Mouse (Mus musculus): Measurements from ENCODE around the gene Rnf41. TPM values are rescaled to one million over a fixed set of nuclear protein-coding genes. Genes with fewer than 3 reads are reported as not detected.

Gene Rnf41
- polyA plus RNA-seq, 1 experiment from 2014 or later, result 35.6 TPM

DNA sequence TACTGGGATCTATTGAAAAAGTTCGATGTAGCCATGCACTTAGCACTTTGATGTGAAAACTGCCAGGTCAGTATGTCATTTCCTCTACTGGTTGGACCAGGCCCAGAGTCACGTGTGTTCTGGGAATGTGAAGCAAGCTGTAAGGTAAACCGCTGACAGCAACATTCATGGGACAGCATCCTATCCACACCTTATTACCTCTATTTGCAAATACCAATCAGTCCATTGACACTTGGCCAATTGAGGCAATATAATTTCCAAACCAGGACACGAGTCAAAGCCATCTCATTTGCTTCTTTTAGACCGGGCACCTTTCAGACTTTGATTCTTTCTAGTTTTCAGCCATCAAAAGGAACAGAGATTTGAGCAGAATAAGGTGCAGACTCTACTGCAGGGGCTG, 17.6 kb downstream of the Rnf41 start:
- ATAC-seq (ENCODE audit: low FRiP score, low TSS enrichment), result no peak
- H3K4me2 ChIP-seq (replicated peaks; ENCODE audit: low read depth, low read length), result no peak overlapping the region
- H3K27ac ChIP-seq (ENCODE audit: low read depth, low read length), result no peak overlapping the region
- 0 out of 2 replicates have a peak, but pooled peaks cover 3% of the 10 kb centered on the region for H3K4me1 ChIP-seq (ENCODE audit: control insufficient read depth, insufficient read depth, low read length)
- H3K9me3 ChIP-seq (ENCODE audit: control insufficient read depth, low read length), result no peaks in the 10 kb centered on the region
- H3K4me3 ChIP-seq (ENCODE audit: low read length), result no peak overlapping the region
- no peaks in the 10 kb centered on the region for H3K27me3 ChIP-seq (ENCODE audit: control insufficient read depth, insufficient read depth, low read length)
- peaks cover 43% of the 10 kb centered on the region for H3K36me3 ChIP-seq (ENCODE audit: control insufficient read depth, insufficient read depth, low read length)
- H3K9ac ChIP-seq (ENCODE audit: low read depth, low read length), result no peak overlapping the region
- WGBS, result 80% methylated on average over 5 of the region's 5 CpGs

DNA sequence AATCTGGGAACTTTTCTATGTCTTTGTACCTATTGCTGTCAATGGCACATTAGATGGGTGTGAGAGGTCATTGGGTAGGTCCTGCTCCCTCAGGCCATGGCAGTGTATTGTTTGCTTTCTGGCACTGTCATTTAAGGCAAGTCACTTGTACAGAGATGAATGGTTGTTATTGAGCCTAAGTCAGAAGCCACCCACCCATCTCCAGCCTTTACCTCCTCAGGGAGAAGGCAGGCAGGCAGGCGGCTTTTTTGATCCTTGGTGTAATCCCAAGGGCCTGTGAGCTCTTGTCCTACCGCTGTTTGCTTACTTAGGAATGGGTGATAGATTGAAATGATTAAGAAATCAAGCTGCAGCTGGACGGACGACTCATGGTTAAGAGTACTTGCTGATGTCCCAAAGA, 18.0 kb downstream of the Rnf41 start:
- peaks cover 6% of the 10 kb centered on the region for H3K4me1 ChIP-seq (ENCODE audit: control insufficient read depth, insufficient read depth, low read length)
- ATAC-seq (ENCODE audit: low FRiP score, low TSS enrichment), result no peak
- H3K9ac ChIP-seq (ENCODE audit: low read depth, low read length), result no peak overlapping the region
- H3K9me3 ChIP-seq (ENCODE audit: control insufficient read depth, low read length), result no peaks in the 10 kb centered on the region
- H3K27ac ChIP-seq (ENCODE audit: low read depth, low read length), result no peak overlapping the region
- peaks cover 40% of the 10 kb centered on the region for H3K36me3 ChIP-seq (ENCODE audit: control insufficient read depth, insufficient read depth, low read length)
- no peak overlapping the region for H3K4me2 ChIP-seq (replicated peaks; ENCODE audit: low read depth, low read length)
- H3K4me3 ChIP-seq (ENCODE audit: low read length), result no peak overlapping the region
- no peaks in the 10 kb centered on the region for H3K27me3 ChIP-seq (ENCODE audit: control insufficient read depth, insufficient read depth, low read length)
- WGBS, result 86% methylated on average over 4 of the region's 4 CpGs

DNA sequence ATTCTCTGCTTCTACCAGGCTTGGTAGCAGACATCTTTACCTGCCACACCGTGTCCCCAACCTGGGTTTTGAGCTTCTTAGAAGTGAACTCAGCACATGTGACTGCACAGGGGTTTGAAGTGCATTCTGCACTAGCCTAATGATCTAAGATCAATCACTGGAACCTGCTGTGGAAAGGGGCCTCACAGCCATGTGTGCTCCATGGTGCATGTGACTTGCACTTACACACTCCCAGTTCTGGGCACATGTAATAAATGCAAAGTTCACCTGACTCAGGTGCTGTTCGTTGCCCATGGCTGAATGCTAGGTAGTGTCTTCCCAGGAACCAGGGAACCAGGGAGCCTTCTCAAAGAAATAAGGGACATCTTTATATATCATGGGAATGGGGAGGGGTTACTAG, 22.0 kb downstream of the Rnf41 start:
- Histone ChIP-seq H3K4me1 (ENCODE audit: control insufficient read depth, insufficient read depth, low read length) (peaks cover 15% of the 10 kb centered on the region), H3K27ac (ENCODE audit: low read depth, low read length) (no peak overlapping the region), H3K4me3 (ENCODE audit: low read length) (no peak overlapping the region), H3K27me3 (ENCODE audit: control insufficient read depth, insufficient read depth, low read length) (no peaks in the 10 kb centered on the region), H3K9me3 (ENCODE audit: control insufficient read depth, low read length) (no peaks in the 10 kb centered on the region), H3K9ac (ENCODE audit: low read depth, low read length) (no peak overlapping the region), H3K36me3 (ENCODE audit: control insufficient read depth, insufficient read depth, low read length) (peaks cover 63% of the 10 kb centered on the region), H3K4me2 (replicated peaks; ENCODE audit: low read depth, low read length) (no peak overlapping the region)
- 71% methylated on average over 2 of the region's 2 CpGs for WGBS
- ATAC-seq (ENCODE audit: low FRiP score, low TSS enrichment), result no peak

DNA sequence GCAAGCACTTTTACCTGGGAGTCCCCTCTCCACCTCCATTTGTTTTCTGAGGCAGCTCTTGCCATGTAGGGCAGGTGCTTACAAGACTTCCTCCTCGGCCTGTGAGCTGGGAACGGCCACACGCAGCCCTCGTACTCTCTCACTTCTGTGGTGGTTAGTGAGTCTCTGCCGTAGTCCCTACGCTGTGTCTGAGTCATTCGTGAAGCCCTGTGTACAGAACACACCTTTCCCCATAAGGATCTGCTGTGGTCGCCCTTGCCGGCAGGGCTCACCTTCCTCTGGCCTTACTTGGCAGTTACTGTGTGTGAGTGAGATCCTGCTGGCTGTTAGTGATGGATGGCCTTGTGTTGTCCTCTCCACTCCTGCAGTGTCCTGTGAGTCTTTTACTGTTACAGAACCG, 23.2 kb downstream of the Rnf41 start:
- peaks cover 22% of the 10 kb centered on the region for H3K4me1 ChIP-seq (ENCODE audit: control insufficient read depth, insufficient read depth, low read length)
- H3K36me3 ChIP-seq (ENCODE audit: control insufficient read depth, insufficient read depth, low read length), result peaks cover 61% of the 10 kb centered on the region
- peak overlapping the region; percentile 48; the same call in 1 of the 2 replicates for H3K27ac ChIP-seq (ENCODE audit: low read depth, low read length)
- H3K9me3 ChIP-seq (ENCODE audit: control insufficient read depth, low read length), result no peaks in the 10 kb centered on the region
- H3K27me3 ChIP-seq (ENCODE audit: control insufficient read depth, insufficient read depth, low read length), result no peaks in the 10 kb centered on the region
- no peak overlapping the region for H3K9ac ChIP-seq (ENCODE audit: low read depth, low read length)
- no peak overlapping the region for H3K4me2 ChIP-seq (replicated peaks; ENCODE audit: low read depth, low read length)
- 69% methylated on average over 10 of the region's 10 CpGs for WGBS
- 0 out of 2 replicates have a peak, but pooled peaks have one; percentile 6 for ATAC-seq (ENCODE audit: low FRiP score, low TSS enrichment)
- H3K4me3 ChIP-seq (ENCODE audit: low read length), result no peak overlapping the region

DNA sequence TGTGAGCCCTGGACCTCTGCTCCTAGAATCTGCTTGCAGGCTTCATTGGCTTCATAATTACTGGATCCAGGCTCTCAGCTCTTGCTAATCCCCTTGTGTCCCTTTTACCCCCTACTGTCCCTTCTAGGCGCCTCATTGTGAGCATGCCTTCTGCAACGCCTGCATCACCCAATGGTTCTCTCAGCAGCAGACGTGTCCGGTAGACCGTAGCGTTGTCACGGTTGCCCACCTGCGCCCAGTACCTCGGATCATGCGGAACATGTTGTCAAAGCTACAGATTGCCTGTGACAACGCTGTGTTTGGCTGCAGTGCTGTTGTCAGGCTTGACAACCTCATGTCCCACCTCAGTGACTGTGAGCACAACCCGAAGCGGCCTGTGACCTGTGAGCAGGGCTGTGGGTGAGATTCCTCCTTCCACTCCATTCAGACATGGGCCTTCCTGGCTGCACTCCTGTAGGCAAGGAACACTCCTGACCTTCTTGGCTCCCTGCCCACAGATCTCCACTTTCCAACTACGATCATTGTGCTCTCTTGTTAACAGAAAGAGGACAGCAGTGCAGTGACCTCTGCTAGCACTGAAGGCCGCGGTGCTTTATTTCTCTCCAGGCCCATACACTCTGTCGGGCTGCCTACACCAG, 23.8 kb downstream of the Rnf41 start:
- Histone ChIP-seq H3K9me3 (ENCODE audit: control insufficient read depth, low read length) (no peaks in the 10 kb centered on the region), H3K36me3 (ENCODE audit: control insufficient read depth, insufficient read depth, low read length) (peaks cover 62% of the 10 kb centered on the region), H3K4me2 (replicated peaks; ENCODE audit: low read depth, low read length) (no peak overlapping the region), H3K9ac (ENCODE audit: low read depth, low read length) (no peak overlapping the region), H3K4me1 (ENCODE audit: control insufficient read depth, insufficient read depth, low read length) (peaks cover 25% of the 10 kb centered on the region), H3K4me3 (ENCODE audit: low read length) (no peak overlapping the region), H3K27me3 (ENCODE audit: control insufficient read depth, insufficient read depth, low read length) (no peaks in the 10 kb centered on the region), H3K27ac (ENCODE audit: low read depth, low read length) (peak overlapping the region; percentile 48; the same call in 1 of the 2 replicates)
- ATAC-seq (ENCODE audit: low FRiP score, low TSS enrichment), result peak; percentile 84
- 45% methylated on average over 17 of the region's 17 CpGs for WGBS

DNA sequence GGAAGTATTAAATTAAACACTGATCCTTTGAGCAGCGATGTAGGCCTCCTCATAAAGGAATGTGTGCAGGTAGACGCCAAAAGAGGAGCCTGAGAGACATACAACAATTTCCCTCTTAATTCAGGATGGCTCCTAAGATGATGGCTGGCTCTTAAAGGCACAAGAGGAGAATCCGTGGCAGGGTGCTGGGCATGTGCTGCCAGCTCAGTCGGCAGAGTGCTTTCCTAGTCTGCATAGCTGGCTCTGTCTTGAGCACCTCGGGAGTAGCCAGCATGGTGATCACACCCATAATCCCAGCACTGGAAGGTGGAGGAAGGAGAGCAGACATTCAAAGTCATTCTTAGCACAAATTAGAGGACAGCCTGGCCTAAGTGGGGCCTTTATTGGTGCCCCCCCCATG, 24.4 kb downstream of the Rnf41 start:
- Histone ChIP-seq H3K36me3 (ENCODE audit: control insufficient read depth, insufficient read depth, low read length) (peaks cover 64% of the 10 kb centered on the region), H3K4me1 (ENCODE audit: control insufficient read depth, insufficient read depth, low read length) (peaks cover 25% of the 10 kb centered on the region), H3K9me3 (ENCODE audit: control insufficient read depth, low read length) (no peaks in the 10 kb centered on the region), H3K4me3 (ENCODE audit: low read length) (no peak overlapping the region), H3K27me3 (ENCODE audit: control insufficient read depth, insufficient read depth, low read length) (no peaks in the 10 kb centered on the region), H3K9ac (ENCODE audit: low read depth, low read length) (no peak overlapping the region), H3K4me2 (replicated peaks; ENCODE audit: low read depth, low read length) (no peak overlapping the region), H3K27ac (ENCODE audit: low read depth, low read length) (peak overlapping the region; percentile 48; the same call in 1 of the 2 replicates)
- 61% methylated on average over 5 of the region's 5 CpGs for WGBS
- no peak for ATAC-seq (ENCODE audit: low FRiP score, low TSS enrichment)

DNA sequence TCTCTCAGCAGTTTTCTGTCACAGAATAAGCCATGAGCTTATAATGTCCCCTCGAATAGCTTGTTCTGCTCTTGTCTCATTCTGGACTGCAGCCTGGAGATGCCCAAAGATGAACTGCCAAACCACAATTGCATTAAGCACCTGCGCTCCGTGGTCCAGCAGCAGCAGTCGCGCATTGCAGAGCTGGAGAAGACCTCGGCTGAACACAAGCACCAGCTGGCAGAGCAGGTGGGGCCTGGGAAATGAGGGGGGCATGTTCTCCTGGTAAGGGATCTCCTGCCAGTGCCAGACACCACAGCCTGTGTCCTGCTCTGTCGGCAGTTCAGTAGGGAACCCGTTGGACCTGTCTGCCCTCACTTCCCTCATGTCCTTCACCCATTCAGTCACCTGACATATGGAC, 24.9 kb downstream of the Rnf41 start:
- Histone ChIP-seq H3K9me3 (ENCODE audit: control insufficient read depth, low read length) (no peaks in the 10 kb centered on the region), H3K9ac (ENCODE audit: low read depth, low read length) (no peak overlapping the region), H3K27me3 (ENCODE audit: control insufficient read depth, insufficient read depth, low read length) (no peaks in the 10 kb centered on the region), H3K4me1 (ENCODE audit: control insufficient read depth, insufficient read depth, low read length) (peaks cover 25% of the 10 kb centered on the region), H3K36me3 (ENCODE audit: control insufficient read depth, insufficient read depth, low read length) (peaks cover 69% of the 10 kb centered on the region), H3K27ac (ENCODE audit: low read depth, low read length) (0 out of 2 replicates have a peak overlapping the region, but pooled peaks have one; percentile 48), H3K4me3 (ENCODE audit: low read length) (no peak overlapping the region), H3K4me2 (replicated peaks; ENCODE audit: low read depth, low read length) (no peak overlapping the region)
- 79% methylated on average over 8 of the region's 8 CpGs for WGBS
- ATAC-seq (ENCODE audit: low FRiP score, low TSS enrichment), result no peak

DNA sequence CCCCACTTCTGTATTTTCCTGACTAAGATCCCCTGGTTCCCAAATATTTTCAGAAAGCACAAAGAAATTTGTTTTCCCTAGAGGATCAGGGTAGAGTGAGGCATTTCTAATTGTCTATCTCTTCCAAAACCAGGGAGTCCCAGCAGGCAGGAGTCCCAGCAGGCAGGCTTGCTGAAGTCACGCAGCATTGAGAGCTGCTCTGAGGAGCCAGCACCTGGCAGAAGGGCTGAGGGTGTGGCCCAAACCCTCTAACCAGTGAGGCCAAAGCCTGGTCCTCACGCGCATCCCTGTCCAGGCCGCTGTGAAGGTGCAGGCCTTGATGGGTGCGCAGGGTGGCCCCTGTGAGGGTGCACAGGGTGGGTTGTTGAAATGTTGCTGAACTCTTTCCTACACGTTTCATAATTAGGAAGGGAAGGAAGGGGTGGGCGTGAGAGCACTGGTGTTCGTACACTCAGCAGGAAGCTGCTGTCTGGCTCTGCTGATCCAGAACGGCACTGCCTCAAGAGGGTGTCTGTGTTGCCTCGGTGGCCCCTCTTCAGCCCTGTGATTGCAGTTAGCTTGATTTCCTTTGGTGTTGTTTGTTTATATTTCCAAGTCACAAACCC, 27.3 kb downstream of the Rnf41 start:
- Histone ChIP-seq H3K4me2 (replicated peaks; ENCODE audit: low read depth, low read length) (no peak overlapping the region), H3K9ac (ENCODE audit: low read depth, low read length) (0 out of 2 replicates have a peak overlapping the region, but pooled peaks have one; percentile 12), H3K4me3 (ENCODE audit: low read length) (no peak overlapping the region), H3K36me3 (ENCODE audit: control insufficient read depth, insufficient read depth, low read length) (peaks cover 68% of the 10 kb centered on the region), H3K27me3 (ENCODE audit: control insufficient read depth, insufficient read depth, low read length) (no peaks in the 10 kb centered on the region), H3K27ac (ENCODE audit: low read depth, low read length) (peak overlapping the region; percentile 74), H3K4me1 (ENCODE audit: control insufficient read depth, insufficient read depth, low read length) (peaks cover 23% of the 10 kb centered on the region), H3K9me3 (ENCODE audit: control insufficient read depth, low read length) (no peaks in the 10 kb centered on the region)
- peak; percentile 33; the same call in 1 of the 2 replicates for ATAC-seq (ENCODE audit: low FRiP score, low TSS enrichment)
- WGBS, result 34% methylated on average over 10 of the region's 10 CpGs

DNA sequence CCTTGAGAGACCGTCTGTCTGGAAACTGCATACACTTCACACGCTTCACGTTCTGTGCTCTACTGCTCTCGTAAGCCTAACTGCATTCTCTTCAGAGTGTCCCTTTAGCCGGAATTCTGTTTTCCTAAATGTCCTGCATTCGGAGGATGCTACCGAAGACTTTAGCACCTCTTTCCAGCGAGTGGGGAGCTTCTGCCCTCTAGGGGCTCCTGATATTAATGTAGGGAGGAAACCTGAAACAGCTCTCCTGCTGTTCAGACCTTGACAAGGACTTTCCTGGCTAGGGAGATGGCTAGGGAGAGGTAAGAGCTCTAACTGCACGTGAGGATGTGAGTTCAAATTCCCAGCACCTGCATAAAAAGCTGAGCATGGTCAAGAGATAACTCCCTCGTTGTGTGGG, 28.9 kb downstream of the Rnf41 start:
- H3K36me3 ChIP-seq (ENCODE audit: control insufficient read depth, insufficient read depth, low read length), result peaks cover 64% of the 10 kb centered on the region
- peak overlapping the region; percentile 74; the same call in 1 of the 2 replicates for H3K27ac ChIP-seq (ENCODE audit: low read depth, low read length)
- 35% methylated on average over 10 of the region's 10 CpGs for WGBS
- H3K27me3 ChIP-seq (ENCODE audit: control insufficient read depth, insufficient read depth, low read length), result no peaks in the 10 kb centered on the region
- no peak overlapping the region for H3K4me3 ChIP-seq (ENCODE audit: low read length)
- H3K9ac ChIP-seq (ENCODE audit: low read depth, low read length), result no peak overlapping the region
- peaks cover 16% of the 10 kb centered on the region for H3K4me1 ChIP-seq (ENCODE audit: control insufficient read depth, insufficient read depth, low read length)
- no peak for ATAC-seq (ENCODE audit: low FRiP score, low TSS enrichment)
- no peak overlapping the region for H3K4me2 ChIP-seq (replicated peaks; ENCODE audit: low read depth, low read length)
- no peaks in the 10 kb centered on the region for H3K9me3 ChIP-seq (ENCODE audit: control insufficient read depth, low read length)
